Mouse (Mus musculus) right cerebral cortex, postnatal 14 days (tissue): ENCODE measurements at regions not wholly inside any gene's neighbourhood (a gene's known extent, or its start where the extent isn't known, plus 50 kb on each side); places are given as distances from the start of the nearest gene placed in this dataset.

ENCODE experiments used
- DNase-seq: peaks from one replicate; pipeline ENCODE4 v3.0.0; 2022

DNA sequence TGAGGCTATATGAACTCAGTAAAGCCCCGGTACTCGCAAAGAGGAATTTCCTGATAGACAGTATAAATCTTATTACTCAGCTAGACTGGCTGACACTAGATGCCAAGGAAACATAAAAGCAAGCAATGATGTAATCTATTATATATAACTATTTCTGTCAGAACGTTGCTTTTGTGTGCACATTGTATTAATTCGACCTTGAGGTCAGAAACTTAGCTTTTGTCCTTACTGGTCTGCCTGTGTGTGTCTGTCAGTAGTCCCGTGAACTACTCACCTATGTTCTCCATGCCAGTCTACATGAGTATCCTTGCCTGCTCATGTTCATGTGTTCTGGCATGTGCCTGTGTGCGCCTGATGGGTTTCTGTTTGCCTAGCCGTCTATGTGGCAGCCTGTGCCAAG, 70.5 kb downstream of the Tmx1 start:
- no peak for DNase-seq

DNA sequence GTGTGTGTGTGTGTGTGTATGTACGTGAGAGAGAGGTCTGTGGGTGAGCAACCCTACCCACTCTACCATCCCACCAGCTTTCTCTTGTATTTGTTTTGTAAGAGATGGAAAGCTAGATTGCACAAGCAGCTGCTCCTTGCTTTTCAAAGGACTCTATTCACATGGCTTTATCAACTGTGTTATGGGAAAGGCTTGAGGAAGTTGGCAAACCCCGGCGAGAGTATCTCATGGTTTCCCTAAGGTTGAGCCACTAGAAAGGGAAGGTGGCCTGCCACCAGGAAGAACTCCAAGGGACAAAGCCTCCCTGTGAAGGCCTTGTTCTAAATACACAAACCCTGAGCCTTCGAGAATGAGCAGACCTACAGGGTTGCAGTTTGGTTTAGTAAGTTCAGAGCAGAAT, 71.8 kb downstream of the Tmx1 start:
- no peak for DNase-seq

GRCm38 (mm10) chr12:70531661-70532060, 78.8 kb downstream of the Tmx1 start:
- DNase-seq, result no peak

GRCm38 (mm10) chr12:70532225-70532624, 79.3 kb downstream of the Tmx1 start:
- no peak for DNase-seq

DNA sequence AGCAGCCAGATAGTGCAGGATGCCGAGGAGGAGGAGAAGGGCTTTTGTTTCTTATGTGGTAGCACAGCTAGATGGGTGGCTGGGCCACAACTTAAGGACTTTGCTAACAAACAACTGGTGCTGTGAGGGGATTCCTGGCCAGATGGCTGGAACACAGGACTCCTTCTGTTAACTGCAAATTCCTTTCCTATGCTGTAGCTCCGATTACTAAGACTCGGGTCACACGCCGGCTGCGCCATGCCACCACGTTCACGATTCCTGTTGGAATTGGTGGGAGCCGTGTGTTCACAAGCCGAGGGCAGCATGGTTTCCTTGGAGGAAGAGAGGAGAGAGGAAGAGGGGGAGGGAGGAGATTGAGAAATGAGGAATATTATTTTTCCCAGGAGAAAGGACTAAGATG, 79.9 kb downstream of the Tmx1 start:
- DNase-seq, result peak; percentile 19

GRCm38 (mm10) chr12:70533375-70533935, 80.6 kb downstream of the Tmx1 start:
- no peak for DNase-seq

GRCm38 (mm10) chr12:70539124-70539523, 86.2 kb downstream of the Tmx1 start:
- no peak for DNase-seq

DNA sequence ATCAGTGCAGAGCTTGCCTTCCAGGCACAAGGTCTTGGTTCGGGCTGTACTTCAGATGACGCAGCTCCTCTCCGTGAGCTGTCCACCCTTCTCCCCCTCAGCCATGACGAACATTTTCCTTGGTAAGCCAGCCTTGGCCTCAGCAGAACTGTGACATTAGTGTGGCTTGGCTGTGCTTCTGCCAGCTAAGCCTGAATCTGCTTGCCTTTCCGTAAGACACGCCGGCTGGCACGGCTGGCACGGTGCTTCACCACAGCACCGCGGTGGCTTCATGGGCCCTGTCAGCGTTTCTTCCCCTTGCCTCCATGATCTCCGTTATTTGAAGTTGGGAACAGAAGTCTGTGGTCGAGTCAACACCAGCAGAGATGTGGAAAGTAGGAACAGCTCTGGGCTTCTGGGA, 87.0 kb downstream of the Tmx1 start:
- DNase-seq, result no peak

DNA sequence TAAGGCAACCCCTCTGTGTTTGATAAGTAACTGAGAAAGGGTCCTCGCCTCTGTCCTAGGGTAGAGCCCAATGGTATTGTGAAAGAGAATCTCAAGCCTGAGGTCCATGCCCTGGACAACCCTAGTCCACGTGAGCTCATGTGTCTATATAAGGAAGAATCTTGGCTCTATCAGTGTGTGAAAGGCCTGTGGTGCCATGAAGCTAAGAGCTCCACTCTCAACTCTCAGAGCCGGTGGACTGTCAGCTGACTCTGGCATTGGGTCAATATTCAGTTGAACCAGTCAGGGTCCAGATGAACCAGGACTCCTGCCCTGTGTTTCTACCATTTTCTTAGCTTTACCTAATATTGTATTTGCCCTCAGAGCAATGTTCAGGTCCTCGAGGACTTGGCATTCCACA, 88.5 kb downstream of the Tmx1 start:
- DNase-seq, result no peak

DNA sequence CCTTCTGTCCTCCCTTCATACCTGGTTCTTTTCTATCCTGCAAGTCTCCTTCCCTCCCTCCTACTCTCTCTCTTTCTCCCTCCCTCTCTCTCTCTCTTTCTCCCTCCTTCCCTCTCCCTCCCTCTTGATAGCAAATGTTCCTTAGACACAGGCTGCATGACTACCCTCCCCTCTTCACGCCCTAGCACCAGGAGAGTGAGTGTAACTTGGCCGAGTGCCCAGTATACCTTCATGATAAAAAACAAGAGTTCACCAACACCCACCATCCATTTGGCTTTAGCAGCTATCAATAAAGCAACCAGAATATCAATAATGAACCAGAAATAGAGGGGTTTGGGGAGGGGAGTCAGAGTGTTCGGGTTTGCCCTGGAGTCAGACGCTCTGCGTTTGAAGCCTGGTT, 90.4 kb downstream of the Tmx1 start:
- no peak for DNase-seq

DNA sequence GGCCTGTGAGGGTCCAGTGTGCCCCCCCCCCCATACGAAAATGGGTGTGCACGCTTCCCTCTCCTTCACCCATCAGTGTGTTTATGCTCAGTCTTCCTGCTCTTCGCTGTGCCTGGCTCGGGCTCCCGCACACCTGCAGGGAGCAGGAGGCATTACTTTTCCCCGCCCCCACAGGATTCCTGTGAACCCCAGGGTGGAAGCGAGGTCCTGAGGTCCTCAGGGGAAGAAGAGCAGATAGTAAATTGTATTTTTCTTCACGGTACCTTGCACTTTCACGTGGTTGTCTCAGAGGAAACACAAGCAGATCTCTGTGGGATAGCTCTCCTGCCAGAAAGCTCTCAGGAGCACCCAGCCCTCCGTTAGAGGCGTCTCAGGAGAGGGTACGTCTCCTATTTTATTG, 91.4 kb downstream of the Tmx1 start:
- DNase-seq, result no peak

GRCm38 (mm10) chr12:70544850-70545510, 92.1 kb downstream of the Tmx1 start:
- DNase-seq, result peak; percentile 14

DNA sequence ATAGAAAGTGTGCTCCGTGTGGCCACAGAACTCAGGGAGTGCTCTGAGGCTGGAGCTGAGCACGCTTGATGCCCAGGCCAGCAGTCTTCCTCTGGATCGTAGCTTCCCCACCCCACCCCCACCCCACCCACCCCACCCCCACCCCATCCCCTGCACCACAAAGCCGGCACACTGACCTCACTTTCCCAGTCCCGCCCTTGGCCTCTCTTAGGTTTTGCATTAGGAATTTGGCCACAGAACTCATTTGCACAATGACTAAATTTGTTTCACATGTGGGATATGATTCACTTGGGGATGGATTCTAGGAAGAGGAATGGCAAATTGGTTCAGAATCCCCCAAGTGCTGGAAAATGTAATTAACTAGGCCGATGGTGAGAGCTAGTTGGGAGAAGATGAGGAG, 94.3 kb downstream of the Tmx1 start:
- DNase-seq, result no peak

- DNase-seq, result no peak
Measured at GRCm38 (mm10) chr12:70549296-70549695, 96.4 kb downstream of the Tmx1 start.

DNA sequence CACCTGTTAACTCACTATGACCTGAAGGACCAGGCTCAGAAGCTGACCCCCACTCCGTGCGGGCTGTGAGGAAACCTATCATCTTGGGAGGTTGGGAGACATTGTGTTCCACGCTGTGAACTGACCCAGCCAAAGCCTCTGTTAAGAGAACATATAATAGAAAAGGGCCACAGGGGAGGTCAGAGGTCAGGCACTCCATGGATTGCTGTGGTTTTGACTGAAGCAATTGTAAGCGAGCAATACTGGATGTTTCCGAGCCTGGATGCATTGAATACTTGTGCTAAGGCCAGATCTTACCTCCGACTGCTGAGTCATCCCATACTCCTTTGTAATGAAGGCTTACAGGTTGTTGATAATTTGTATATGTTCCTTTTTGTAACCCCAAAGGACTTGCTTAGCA, 101.0 kb downstream of the Tmx1 start:
- DNase-seq, result no peak

GRCm38 (mm10) chr12:70554586-70554985, 101.7 kb downstream of the Tmx1 start:
- no peak for DNase-seq

DNA sequence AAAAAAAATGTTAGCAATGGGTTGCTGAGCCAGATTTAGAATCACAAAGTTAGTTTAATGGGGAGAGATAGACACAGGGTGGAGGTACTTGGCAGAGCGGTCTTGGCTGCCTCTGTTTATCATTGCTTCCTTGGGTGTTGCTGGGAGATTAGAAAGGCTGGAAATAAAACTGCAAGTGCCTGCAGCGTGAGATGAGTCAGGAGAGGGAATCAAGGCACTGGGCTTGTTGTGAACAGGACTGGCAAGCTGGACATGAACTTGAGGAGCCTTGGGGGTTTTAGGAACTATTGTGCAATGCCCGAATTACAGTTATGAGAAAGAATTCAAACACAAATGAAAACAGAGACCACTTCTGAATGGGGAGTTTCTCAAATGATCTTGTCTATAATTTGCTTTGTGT, 102.8 kb downstream of the Tmx1 start:
- no peak for DNase-seq

- no peak for DNase-seq
Measured at GRCm38 (mm10) chr12:70556820-70557219, 103.9 kb downstream of the Tmx1 start.

DNA sequence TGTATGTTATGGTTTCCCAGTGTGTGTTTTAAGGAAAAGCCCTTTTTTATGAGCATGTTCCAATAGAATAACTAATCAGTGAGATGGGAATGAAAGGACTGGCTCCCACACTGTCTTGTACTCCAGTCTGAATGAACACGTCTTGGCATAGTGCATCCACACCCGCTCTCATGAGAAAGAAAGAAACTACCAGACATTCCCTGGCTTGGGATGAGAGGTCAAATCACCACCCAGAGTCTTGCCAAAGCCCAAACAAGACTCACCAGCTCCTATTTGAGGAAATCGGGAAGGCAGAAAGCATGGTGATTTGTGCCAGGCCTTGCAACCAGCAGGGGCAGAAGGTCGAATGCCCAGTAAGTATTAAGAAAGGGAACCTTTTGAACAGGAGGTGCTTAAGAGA, 110.6 kb downstream of the Tmx1 start:
- no peak for DNase-seq

DNA sequence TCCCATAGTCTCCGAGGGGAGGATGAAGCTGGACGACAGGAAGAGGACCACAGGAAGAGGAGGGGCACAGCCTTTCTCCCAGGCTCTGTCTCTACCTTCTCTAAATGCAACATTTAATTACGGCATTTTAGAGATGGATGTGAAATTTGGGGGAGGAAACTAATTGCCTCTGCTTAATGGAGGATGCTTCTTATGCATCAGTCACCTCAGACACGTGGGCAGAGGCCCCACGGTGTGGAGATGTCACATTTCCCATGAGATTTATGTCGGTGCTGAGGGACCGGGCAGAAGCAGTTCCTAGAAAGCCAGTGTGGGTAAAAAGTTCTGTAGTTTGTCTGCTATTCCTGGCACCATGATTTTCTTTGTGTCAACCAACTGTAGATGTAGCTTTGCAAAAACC, 122.8 kb downstream of the Tmx1 start:
- no peak for DNase-seq

DNA sequence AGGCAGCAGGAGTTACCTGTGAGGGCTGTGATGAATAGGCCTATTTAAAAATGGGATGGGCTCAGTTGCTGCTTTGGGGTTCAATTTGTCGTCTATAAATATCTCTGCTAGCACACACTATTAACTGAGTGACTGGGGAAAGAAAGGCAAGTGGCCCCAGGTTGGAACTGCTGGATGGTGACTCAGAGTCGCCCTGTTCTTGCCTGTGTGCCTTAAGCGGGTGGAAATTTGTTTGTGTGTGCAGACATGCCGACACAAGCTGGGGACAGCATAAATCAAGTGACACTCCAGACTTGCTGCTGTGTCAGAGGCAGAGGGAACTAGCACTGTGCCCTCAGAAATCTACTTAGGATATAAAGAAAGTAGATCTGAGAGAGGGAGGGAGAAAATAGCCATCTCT, 124.9 kb downstream of the Tmx1 start:
- DNase-seq, result no peak

DNA sequence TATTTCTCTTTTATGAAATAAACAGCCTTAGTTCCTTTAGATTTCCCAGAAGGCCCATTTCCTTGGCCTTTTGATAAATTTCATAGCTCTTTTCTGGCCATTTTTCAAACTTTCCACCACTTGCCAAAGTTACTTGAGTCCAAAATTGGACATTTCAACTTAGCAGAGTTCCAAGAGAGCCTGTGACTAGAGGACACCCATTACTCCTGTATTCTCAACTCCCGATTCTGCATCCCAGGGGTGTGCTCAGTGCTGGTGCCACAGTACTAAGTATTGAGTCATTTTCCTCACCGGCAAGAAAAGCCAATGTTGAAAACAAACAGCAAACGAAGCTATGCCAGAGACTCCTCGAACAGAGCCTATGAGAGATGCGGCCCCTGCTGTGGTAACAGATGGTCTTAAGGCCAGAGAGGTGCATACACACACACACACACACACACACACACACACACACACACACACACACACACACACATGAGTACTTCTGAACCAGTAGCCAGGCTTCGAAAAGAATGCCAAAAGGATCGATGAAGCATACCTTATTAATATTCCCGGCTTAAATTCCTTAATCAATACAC, 126.5 kb downstream of the Tmx1 start:
- DNase-seq, result no peak

DNA sequence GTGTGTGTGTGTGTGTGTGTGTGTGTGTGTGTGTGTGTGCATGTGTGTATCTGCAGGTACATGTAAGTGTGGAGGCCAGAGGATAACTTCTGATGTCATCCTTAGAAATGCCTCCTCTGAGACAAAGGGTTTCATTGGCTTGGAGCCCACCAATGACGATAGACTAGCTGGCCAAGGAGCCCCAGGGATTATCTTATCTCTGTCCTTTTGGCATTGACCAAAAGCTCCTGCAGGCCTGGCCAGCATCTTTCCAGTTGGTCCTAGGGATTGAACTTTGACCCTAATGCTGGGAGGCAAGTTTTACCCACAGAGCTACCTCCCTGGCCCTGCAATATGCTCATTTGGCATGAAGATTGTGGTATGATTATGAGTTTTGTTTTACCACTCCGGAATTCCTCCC, 133.3 kb downstream of the Tmx1 start:
- no peak for DNase-seq

- DNase-seq, result no peak
Measured at GRCm38 (mm10) chr12:70588234-70588633, 135.3 kb downstream of the Tmx1 start.

DNA sequence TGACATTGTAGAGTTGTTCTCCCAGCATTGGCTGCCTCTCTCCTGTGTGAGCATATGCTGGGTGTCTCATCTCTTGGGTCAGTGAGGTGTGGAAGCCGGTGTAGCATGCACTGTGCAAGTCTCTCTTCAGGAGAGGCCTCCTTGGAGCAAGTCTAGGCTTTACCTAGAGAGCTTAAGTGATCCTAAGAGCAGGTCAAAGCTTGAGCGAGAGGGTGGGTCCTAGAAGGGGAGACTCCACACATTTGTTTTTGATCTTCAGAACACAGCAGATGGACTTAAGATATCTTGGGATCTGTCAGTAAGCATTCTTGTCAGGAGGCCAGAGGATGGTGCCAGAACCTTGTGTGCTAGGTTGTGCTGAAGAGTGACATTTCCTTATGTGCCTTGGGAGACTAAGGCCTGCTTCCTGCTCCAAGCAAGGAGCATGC, 136.4 kb downstream of the Tmx1 start:
- no peak for DNase-seq
